Mouse (Mus musculus) thymus, adult 2 months (tissue): ENCODE results near the gene Psma4.

ENCODE experiments used
- CTCF ChIP-seq: fragments of 200-500 bp; IDR thresholded peaks from 2 replicates; pipeline ENCODE4 v1.5.1; 2012; ENCODE audit warnings: mild to moderate bottlenecking, control low read depth, low read length, moderate library complexity, borderline replicate concordance; ENCODE audit not compliant: control insufficient read depth, poor library complexity, insufficient read depth; ENCODE audit errors: extremely low read depth
- POLR2A ChIP-seq: fragments of 200-500 bp; IDR thresholded peaks from 2 replicates; pipeline ENCODE4 v1.6.1; 2012; ENCODE audit warnings: mild to moderate bottlenecking, low read length, control low read depth, moderate library complexity; ENCODE audit not compliant: control insufficient read depth, poor library complexity, insufficient read depth; ENCODE audit errors: extremely low read depth

DNA sequence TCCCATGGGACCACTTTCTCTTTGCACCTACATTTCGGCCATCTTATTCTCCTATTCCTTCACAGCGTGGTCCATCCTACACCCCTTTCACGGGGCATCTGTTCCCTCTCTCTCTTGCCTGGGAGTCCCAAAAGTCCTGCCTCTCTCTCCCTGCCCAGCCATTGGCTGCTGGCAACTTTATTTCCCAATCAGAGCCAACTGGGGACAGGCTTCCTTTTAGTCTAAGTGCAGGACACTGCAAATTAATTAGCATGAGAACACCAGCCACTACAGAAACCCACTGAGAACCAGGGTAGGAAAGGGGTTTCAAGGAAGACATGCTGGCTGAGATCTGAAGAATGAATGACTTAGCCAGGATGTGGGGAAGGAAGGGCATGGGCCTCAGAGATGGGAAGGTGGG is 43.8 kb downstream of the Psma4 start:
- TF ChIP-seq POLR2A (no peak), CTCF (no peak)
